Mouse (Mus musculus) ES-E14 (cell line): ENCODE data around the gene Gpr137c. TPM values are rescaled to one million over a fixed set of nuclear protein-coding genes. Genes with fewer than 3 reads are reported as not detected.
A peak's percentile ranks its signal among the peaks of the same experiment; 100 is the strongest.

ENCODE experiments used
- DNase-seq: peaks from one replicate; pipeline ENCODE4 v3.0.0-alpha.2; 2013; ENCODE audit warnings: low read depth, low spot score
- H3K27ac ChIP-seq: 2 replicates; pipeline ENCODE4 v1.5.1; 2012; ENCODE audit warnings: low read depth, mild to moderate bottlenecking, low read length, moderate library complexity, mixed read lengths; ENCODE audit not compliant: poor library complexity, insufficient read depth, severe bottlenecking
- H3K36me3 ChIP-seq: 2 replicates; pipeline ENCODE4 v1.6.1; 2012; ENCODE audit warnings: mild to moderate bottlenecking, low read length, moderate library complexity, mixed read lengths; ENCODE audit not compliant: control insufficient read depth, poor library complexity, insufficient read depth, severe bottlenecking
- H3K4me1 ChIP-seq, 2 experiments: fragments of 150-350 bp in 1 of 2; sonication (generic) in 1 of 2; 2 replicates each; pipeline ENCODE4 v1.6.1; 2012; ENCODE audit warnings: low read length in 2 of 2, mild to moderate bottlenecking in 1 of 2, mixed read lengths in 1 of 2; ENCODE audit not compliant: control insufficient read depth in 2 of 2, insufficient read depth in 2 of 2, poor library complexity in 1 of 2
- H3K4me3 ChIP-seq, 2 experiments: fragments of 150-350 bp in 1 of 2; sonication (generic) in 1 of 2; 2 replicates each; pipeline ENCODE4 v1.5.1; 2012; ENCODE audit warnings: low read length in 2 of 2, low read depth in 1 of 2, mild to moderate bottlenecking in 1 of 2, mixed read lengths in 1 of 2; ENCODE audit not compliant: insufficient read depth in 1 of 2, poor library complexity in 1 of 2, severe bottlenecking in 1 of 2
- H3K9ac ChIP-seq: 2 replicates; pipeline ENCODE4 v1.6.1; 2012; ENCODE audit warnings: low read depth, mild to moderate bottlenecking, low read length, mixed read lengths; ENCODE audit not compliant: poor library complexity, insufficient read depth, severe bottlenecking
- H3K9me3 ChIP-seq: fragments of 150-350 bp; sonication (generic); 2 replicates; pipeline ENCODE4 v1.6.1; 2012; ENCODE audit warnings: low read depth, mild to moderate bottlenecking, low read length; ENCODE audit not compliant: control insufficient read depth, insufficient read depth
- CHD2 ChIP-seq: IDR thresholded peaks from 2 replicates; pipeline ENCODE4 v1.6.1; 2014; ENCODE audit warnings: mild to moderate bottlenecking, low read depth, low read length, inconsistent platforms
- HCFC1 ChIP-seq: IDR thresholded peaks from 2 replicates; pipeline ENCODE4 v1.6.1; 2012; ENCODE audit warnings: low read length, inconsistent platforms, borderline replicate concordance; ENCODE audit not compliant: insufficient read depth
- MAFK ChIP-seq: IDR thresholded peaks from 2 replicates; pipeline ENCODE4 v1.6.1; 2014; ENCODE audit warnings: mild to moderate bottlenecking, low read depth, low read length, inconsistent platforms; ENCODE audit not compliant: insufficient read depth
- ZC3H11A ChIP-seq: IDR thresholded peaks from 2 replicates; pipeline ENCODE4 v1.6.1; 2012; ENCODE audit warnings: low read depth, mild to moderate bottlenecking, inconsistent platforms, low read length, borderline replicate concordance
- ZNF384 ChIP-seq: IDR thresholded peaks from 2 replicates; pipeline ENCODE4 v1.6.1; 2012; ENCODE audit warnings: low read depth, low read length, inconsistent platforms
- in situ Hi-C, 2 experiments: fragments of 600-800 bp; cut with MboI; formaldehyde crosslinking; loops; one replicate each; pipeline ENCODE4 v1.15.1; 2025; ENCODE audit warnings: low sequenced_read_pairs in 2 of 2, inconsistent platforms in 1 of 2; ENCODE audit not compliant: unreplicated experiment in 2 of 2
- total RNA-seq: library from RNA; depleted of rRNA; stranded (reverse); fragments of 300-350 nt; gene quantifications from 2 replicates; pipeline ENCODE4 v1.2.3, GENCODE M21; 2012

The Gpr137c gene
- total RNA-seq, 1 experiment = 0.31 TPM

- H3K9ac ChIP-seq = no peak overlapping the region
- in situ Hi-C loops = no loop called here
- H3K36me3 ChIP-seq = no peaks in the 10 kb centered on the region
- no peak overlapping the region for H3K27ac ChIP-seq
- no peaks in the 10 kb centered on the region for H3K9me3 ChIP-seq
- TF ChIP-seq MAFK (no peak), ZNF384 (no peak), ZC3H11A (no peak), HCFC1 (no peak), CHD2 (no peak)
- no peak for DNase-seq
- no peaks in the 10 kb centered on the region; a peak in 1 of 4 replicates for H3K4me1 ChIP-seq
- no peak overlapping the region for H3K4me3 ChIP-seq
These were observed 90.6 kb downstream of the Gpr137c start for GRCm38 (mm10) chr14:45310101-45310500.

DNA sequence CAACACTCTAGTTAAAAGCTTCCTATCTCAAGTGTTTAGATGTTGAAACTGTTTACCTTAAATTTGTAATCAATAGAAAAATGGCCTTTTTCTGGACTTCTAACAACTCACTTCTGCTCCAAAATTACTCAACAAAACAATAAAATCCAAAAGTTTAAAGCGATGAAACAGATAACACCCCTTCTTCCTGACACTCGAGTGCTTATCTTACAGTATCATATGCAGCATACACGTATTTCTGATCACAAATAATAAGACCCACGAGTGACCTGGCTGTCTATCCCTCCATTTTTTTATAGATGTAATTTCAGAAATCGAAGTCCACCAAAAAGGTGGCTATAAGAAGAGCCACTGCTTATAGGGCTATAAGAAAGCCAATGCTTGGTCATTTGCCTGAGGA, 97.4 kb downstream of the Gpr137c start:
- TF ChIP-seq CHD2 = no peak
- H3K9me3 ChIP-seq = no peaks in the 10 kb centered on the region
- in situ Hi-C loops = no loop called here
- H3K27ac ChIP-seq = no peak overlapping the region
- H3K36me3 ChIP-seq = no peaks in the 10 kb centered on the region
- H3K9ac ChIP-seq = no peak overlapping the region
- H3K4me3 ChIP-seq = peak overlapping the region; percentile 18 to 94; a peak in 1 of 4 replicates
- no peak for DNase-seq
- H3K4me1 ChIP-seq = peaks cover 2 to 7% of the 10 kb centered on the region in 2 experiments; a peak in 2 of 4 replicates

GRCm38 (mm10) chr14:45317921-45318411, 98.4 kb downstream of the Gpr137c start:
- H3K9me3 ChIP-seq = no peaks in the 10 kb centered on the region
- peak overlapping the region; percentile 91 to 94 for H3K4me3 ChIP-seq
- no peak for DNase-seq
- H3K4me1 ChIP-seq = peaks cover 2 to 7% of the 10 kb centered on the region in 2 experiments; a peak in 2 of 4 replicates
- H3K36me3 ChIP-seq = no peaks in the 10 kb centered on the region
- in situ Hi-C loops = no loop called here
- H3K9ac ChIP-seq = peak overlapping the region; percentile 87
- H3K27ac ChIP-seq = no peak overlapping the region
- TF ChIP-seq HCFC1 (no peak), CHD2 (no peak), MAFK (no peak), ZNF384 (no peak), ZC3H11A (no peak)

GRCm38 (mm10) chr14:45318426-45319236, 99.1 kb downstream of the Gpr137c start, which contains the start of gene Ero1l:
TSS of gene Ero1l (minus strand) at chr14:45318771.
- in situ Hi-C loops = no loop called here
- Histone ChIP-seq H3K36me3 (no peaks in the 10 kb centered on the region), H3K4me3 (peak within 1 kb of the TSS; percentile 91 to 94), H3K27ac (peak within 1 kb of the TSS; percentile 61; the same call in 1 of the 2 replicates), H3K9ac (peak within 1 kb of the TSS; percentile 87), H3K4me1 (peaks cover 2 to 7% of the 10 kb centered on the region in 2 experiments; a peak in 2 of 4 replicates), H3K9me3 (no peaks in the 10 kb centered on the region)
- no peak for TF ChIP-seq CHD2
- no peak for TF ChIP-seq HCFC1
- no peak for TF ChIP-seq MAFK
- no peak for TF ChIP-seq ZC3H11A
- no peak for TF ChIP-seq ZNF384
- peak; percentile 52 for DNase-seq
